Mouse (Mus musculus): ENCODE data around the gene Usp30.

- TF ChIP-seq POLR2A (IDR thresholded peaks at IDR 0.05; ENCODE audit: borderline replicate concordance, insufficient read depth, low read length) (no peak), CTCF (IDR thresholded peaks at IDR 0.05; ENCODE audit: borderline replicate concordance, insufficient read depth, low read depth, low read length) (no peak)
Observed at GRCm38 (mm10) chr5:114065161-114065560, at the start of gene Usp30.
